Mouse (Mus musculus): ENCODE results near the gene Cpne8.

DNA sequence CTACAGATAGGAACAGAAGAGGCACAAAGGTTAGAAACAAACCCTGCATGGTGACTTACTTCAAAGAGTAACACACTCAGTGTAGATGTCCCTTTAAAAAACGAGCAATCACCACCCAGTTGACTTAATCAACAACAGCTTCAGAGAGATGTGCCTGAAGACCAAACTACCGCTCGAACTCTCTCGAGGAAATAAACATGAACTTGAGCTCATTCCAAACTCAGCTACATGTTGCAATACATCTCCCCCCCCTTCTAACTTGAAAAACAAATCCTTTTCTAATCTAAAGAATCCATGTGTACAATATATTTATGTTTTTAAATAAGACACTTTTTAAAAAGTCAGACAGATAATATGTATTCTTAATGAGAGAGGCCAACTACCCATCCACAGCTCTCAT, 59.5 kb downstream of the Cpne8 start:
- TF ChIP-seq CTCF (IDR thresholded peaks at IDR 0.05; ENCODE audit: low read depth, low read length), result no peak
- TF ChIP-seq POLR2A (IDR thresholded peaks at IDR 0.05; ENCODE audit: insufficient read depth, low read length), result no peak
- no peak for TF ChIP-seq EP300 (IDR thresholded peaks at IDR 0.05; ENCODE audit: insufficient read depth, low read depth, low read length)
